Mouse (Mus musculus): ENCODE measurements around the gene Usp7.

Gene Usp7

DNA sequence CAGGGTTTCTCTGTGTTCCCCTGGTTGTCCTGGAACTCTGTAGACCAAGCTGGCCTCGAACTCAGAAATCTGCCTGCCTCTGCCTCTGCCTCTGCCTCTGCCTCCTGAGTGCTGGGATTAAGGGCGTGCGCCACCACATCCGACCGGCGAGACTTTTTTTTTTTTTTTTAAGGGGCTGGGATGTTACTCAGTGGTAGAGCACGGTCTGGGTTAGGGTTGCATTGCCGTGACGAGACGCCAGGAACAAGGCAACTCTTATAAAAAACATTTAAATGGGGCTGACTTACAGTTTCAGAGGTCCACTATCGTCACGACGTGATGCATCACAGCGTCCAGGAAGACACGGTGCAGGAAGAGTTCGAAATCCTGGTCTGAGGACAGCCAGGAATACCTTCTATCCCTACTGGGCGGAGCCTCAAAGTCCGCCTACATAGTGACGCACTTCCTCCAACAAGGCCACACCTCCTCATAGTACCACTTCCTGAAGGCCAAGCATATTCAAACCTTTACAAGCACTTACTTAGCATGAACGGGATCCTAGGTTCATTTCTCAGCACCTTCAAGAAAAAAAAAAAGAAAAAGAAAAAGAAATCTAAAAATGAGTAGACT lies at the start of gene Usp7:
Usp7 (minus strand) TSS at position 360 of the 609 bp plus-strand sequence.
- no peak for DNase-seq

DNA sequence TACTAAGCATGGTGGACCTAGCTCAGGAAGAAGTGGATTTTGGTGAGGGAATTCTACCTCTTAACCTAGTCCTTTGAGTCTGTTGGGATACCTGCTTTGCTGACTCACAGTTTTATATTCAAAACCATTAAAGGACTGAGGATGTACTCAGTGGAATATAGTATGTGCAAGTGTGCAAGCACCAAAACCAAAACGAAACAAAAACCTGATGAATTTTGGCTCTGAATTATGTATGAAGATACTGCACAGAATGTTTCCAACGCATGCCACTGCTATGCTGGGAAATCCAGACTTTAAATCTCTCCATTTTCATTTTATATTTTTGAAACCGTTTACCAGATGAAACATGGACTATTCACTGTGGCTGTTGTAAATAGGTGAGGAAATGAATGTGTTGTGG lies 48.4 kb upstream of the Usp7 start:
- no peak for DNase-seq

DNA sequence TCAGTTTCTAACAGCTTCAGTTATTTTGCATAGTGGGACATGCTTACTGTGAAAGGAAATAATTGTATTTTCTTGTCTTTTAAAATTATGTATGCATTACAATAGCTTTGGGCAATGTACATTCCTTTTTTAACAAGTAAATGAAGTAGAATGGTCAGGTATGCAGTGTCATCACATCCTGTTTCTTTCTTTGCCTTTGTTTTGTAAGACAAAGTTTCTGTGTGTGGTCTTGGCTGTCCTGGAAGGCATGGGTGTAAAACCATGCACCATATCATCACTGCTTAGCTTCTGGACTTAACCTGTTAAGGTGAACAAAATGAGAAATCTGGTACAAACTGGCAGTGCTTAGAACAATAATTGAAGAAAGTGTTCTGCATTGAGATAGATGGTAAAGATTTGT lies 46.8 kb upstream of the Usp7 start:
- DNase-seq: no peak

DNA sequence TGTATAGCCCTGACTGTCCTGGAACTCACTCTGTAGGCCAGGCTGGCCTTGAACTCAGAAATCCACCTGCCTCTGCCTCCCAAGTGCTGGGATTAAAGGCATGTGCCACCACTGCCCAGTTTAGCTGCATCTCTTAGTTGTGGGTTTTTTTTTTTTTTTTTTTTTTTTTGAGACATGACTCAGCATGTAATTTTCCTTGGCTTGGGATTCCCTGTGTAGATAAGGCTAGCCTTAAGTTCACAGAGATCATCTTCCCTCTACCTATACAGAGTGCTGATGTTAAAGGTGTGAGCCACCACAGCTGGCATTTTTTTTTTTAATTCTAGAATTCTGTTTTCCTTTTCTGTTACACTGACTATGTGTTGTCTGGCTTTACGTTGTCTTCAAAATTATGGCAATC lies 45.5 kb upstream of the Usp7 start:
- DNase-seq: no peak

DNA sequence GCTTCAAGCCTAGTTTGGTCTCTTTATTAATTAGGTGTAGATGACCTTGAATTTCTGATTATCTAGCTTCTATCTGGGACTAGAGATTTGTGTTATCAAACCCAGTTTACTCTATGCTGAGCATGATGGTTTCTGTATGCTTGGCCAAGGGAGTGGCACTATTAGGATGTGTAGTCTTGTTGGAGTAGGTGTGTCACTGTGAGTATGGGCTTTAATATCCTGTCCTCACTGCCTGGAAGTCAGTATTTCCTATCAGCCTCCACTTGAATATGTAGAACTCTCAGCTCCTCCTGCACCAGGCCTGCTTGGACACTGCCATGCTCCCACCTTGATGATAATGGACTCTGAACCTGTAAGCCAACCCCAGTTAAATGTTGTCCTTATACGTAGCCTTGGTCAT lies 44.8 kb upstream of the Usp7 start:
- no peak for DNase-seq

DNA sequence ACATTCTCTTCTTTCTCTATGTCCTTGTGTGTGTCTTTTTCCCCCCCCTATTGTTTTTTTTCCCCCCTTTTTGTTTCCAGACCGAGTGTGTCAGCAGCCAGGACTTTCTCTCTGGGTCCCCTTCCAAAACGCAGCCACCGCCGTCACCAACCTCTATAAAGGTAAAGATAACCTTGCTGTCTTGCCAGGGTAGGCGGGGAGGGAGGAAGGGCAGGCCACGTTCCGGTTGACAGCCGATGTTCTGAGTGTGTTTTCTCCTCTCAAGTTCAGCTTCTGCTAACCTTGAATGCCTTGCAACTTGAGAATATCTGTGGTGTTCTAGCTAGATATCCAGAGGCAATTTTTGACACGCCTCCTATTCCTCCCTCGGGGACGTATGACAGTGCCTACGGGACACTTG lies 39.1 kb upstream of the Usp7 start:
- DNase-seq: peak; percentile 26

DNA sequence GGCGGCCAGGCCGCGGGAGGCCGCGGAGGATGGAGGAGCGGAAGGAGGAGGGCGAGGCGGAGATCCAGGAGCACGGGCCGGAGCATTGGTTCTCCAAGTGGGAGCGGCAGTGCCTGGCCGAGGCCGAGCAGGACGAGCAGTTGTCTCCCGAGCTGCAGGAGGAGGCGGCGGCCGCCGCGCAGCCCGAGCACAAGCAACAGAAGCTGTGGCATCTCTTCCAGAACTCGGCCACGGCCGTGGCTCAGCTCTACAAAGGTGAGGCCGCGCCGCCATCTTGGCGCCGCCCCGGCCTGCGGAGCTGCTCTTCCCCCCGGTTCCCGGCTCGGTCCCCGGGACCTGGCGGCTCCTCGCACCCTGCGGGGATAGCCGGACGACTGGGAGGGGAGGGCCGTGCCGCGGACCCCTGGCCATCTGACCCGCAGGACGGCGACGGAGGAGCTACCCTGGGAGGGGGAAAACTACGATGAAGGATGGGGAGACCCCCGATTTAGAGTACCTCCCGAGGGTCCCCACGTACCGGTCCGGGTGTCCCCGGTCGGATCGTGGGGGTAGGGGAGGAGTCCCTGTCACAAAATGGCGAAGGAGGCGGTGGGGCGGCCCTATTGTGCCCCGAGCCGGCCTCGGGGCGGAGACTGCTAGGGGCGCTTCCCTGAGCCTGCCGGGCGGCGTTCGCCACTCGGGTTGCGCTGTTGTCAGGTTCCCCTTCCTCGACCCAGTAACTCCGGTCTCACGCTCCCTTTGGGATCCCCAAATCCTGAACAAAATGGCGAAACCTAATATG lies 38.5 kb upstream of the Usp7 start:
- DNase-seq: peak; percentile 63

DNA sequence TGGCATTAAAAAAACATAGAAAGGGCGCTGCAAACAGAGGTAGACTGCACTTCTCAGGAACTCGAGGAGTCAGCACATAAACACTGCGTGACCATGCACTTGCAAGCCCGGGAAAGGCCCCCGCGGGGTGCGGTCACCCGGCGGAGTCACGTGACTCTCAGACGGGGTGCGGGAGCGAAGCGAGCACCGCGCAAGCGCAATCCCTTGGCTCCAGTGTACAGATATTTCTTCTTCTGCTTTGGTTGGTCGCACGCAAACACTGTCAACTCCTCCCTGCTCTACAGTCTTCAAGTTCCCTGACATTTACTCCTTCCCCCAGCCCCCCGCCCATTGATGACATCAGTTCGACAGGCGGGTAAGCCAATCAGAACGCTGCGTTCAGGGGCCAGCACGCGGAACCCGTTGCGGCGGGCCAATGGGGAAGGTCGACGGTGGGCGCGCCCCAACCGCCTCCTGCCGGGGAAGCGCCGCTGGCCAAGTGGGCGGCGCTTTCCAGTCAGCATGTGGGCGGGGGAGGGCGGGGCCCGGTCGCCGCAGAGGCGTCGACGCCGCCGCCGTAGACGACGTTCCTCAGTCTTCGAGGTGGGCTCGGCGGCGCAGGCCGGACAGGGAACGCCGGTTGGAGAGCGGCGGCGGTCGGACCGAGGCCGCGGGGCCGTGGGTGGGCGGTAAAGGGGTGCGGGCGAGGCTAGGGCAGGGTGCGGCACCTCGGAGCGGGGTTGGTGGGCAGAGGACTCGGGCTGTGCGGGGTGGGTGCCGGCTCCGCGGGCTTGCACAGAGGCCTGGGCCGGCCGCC lies 37.7 kb upstream of the Usp7 start, which contains the start of gene 1810013L24Rik:
1810013L24Rik (plus strand) TSS at position 537 of the 796 bp plus-strand sequence.
- DNase-seq: peak; percentile 96

DNA sequence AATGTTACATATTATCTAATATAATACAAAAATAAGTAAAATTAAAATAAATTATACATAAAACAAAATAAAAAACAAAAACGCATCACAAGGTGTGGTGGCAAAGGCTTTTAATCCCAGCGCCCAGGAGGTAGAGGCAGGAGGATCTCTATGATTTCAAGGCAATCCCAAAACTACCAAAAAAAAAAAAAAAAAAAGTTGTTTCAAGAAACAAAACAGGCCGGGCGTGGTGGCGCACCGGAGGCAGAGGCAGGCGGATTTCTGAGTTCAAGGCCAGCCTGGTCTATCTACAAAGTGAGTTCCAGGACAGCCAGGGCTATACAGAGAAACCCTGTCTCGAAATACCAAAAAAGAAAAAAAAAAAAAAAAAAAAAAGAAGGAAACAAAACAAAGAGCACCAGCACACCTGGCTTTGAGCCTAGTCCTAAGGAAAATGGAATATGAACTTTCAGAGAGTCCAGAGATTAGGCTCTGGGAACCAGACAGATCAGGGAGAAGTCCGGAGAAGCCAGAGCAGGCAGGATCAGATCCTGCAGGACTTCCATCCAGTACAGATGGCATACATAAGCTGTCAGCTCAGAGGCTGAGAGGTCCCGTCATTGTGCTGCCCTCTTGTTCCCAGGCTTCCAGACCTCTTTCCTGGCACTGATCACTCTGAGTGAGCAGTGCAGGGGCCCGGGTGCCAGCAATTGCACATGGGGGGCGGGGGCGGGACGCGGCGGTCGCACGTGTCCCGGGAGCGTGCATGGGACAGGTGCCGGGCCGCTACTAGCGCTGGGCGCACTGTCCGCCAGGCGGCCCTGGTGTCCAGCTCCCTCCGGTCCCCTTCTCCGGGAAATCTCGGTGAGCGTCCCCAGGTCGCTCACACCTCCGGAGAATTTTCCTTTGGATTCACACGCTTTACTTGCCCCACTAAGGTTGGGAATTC lies 36.8 kb upstream of the Usp7 start:
- no peak for DNase-seq

DNA sequence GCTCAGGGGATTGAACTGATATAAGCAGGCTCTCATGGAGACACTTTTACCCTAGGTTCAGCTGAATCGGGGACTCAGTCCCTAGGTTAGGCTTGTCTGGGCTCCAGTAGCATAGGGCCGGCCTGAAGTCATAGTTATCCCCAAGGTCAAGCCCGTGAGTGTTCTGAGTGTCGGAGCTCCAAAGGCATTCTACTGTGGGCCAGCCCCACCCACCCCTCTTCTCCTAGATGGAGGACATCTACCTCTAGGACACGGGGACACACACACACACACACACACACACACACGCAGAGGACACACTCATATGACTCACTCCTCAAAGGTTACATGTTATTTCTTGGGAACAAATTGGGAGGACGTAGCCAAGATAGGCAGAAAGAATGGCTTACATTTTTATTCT lies 35.3 kb upstream of the Usp7 start:
- DNase-seq: no peak

DNA sequence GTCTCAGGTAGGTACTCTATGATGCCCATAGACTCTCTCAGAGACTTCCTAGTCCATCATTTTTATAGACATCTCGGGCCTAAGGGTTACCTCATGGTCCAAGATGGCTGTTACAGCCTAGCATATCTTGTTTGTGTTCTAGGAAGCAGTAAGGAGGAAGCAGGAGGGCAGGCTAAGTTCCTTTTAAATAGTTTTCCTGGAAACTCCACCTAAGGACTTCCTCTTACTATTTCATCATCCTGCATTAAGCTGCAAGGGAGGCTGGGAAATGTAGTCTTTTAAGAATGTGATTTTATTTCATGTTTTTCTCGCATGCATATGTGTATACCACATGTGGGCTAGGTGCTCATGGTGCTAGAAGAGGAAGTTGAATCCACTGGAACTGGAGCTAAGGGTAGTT lies 31.6 kb upstream of the Usp7 start:
- no peak for DNase-seq

DNA sequence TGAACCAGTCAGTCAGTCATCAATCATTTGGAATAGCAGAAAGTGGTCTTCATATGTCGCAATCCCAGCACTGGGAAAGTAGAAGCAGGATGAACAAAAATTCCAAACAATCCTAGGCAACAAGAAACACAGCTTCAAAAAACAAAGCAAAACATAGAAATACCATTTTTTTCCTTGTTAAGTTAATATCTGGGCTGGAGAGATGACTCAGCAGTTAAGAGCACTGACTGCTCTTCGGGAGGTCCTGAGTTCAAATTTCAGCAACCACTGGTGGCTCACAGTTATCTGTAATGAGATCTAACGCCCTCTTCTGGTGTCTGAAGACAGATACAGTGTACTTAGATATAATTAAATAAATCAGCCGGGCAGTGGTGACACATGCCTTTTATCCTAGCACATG lies 30.5 kb upstream of the Usp7 start:
- DNase-seq: no peak

DNA sequence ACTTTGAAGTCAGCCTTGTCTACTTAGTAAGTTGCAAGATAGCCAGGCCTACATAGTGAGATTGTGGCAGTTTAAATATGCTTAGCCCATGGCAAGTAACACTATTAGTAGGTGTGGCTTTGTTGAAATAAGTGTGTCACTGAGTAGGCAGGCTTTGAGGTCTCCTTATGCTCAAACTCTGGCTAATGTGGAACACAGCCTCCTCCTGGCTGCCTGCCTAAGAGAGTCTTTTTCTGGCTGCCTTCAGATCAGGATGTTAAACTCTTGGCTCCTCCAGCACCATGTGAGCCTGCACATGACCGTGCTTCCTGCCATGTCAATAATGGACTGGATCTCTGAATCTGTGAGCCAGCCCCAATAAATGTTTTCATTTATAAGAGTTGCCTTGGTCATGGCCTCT lies 29.3 kb upstream of the Usp7 start:
- peak; percentile 34 for DNase-seq

DNA sequence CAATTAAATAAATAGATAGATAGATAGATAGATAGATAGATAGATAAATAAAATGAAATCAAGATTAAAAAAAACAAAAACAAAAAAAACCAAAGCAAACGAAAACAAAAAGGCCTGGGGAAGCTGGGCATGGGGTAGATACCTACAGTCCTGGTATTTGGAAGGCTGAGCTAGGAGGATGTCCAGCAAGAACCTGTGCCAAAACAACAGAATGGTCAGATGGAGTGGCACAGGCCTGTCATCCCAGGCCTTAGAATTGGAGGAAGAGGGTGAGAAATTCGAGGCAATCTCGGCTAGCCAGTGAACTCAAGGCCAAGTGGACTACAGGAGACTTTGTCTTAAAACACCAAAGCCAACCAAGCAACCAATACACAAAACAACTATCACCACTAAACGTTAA lies 25.8 kb upstream of the Usp7 start:
- DNase-seq: no peak

DNA sequence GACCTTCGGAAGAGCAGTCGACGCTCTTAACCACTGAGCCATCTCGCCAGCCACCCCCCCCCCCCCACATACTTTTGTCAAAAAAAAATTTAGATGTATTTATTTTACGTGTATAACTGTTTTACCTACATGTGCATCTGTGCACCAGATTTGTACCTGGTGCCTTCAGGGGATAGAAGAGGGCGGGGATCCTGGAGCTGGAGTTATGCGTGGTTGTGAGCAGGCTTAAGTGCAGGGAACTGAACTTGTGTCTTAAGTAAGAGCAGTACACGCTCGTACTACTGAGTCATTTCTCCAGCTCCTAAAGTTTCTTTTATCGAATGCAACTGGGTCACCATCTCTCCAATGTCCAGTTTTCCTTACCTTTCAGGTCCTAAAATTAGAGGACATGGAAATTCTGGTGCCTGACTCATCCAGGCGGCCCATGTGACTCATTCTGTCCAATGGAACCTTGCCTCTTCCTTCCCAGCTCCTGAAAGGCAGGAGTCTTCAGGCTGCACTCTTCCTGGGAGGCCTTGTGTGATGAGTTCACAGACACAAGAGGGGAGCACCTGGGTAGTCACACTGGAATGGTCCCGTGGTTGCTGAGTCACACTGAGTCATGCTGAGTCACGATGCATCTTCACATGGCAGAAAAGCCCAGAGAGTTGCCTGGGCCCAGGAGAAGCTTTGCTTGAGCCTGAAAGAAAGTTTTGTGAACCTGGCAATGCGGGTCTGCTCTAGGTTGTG lies 18.5 kb upstream of the Usp7 start:
- no peak for DNase-seq

DNA sequence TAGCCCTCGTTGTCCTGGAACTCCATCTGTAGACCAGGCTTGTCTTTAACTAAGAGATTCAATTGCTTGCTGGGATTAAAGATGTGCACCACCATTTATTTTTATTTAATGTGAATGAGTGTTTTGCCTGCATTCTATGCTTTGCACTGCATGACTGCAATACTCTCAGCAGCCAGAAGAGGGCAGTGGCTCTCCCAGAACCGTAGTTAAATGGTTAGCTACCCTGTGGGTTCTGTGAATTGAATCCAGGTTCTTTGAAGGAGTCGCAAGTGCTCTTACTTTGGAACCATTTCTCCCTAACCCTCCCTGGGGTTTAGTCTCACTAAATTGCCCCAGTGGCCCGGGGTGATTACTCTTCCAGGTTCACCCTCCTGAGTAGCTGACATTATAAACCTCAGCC lies 14.6 kb upstream of the Usp7 start:
- DNase-seq: no peak

DNA sequence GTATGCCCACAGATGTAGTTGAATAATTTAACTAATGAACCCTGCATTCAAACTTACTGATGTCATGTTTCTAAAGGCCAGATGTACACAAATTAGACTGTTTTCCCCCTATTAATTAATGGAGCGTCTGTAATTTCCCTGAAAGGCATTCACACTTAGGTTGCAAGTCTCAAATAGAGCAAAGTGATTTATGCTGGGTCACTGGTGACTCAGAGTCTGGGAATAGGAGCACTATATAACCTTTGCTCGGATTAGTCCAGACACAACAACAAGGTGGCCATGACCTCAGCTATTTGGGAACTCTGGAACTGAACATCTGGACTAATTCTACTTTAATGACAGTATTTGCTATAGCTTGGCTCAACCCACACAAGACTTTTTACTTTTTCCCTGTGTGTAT lies 3.8 kb upstream of the Usp7 start:
- no peak for DNase-seq

DNA sequence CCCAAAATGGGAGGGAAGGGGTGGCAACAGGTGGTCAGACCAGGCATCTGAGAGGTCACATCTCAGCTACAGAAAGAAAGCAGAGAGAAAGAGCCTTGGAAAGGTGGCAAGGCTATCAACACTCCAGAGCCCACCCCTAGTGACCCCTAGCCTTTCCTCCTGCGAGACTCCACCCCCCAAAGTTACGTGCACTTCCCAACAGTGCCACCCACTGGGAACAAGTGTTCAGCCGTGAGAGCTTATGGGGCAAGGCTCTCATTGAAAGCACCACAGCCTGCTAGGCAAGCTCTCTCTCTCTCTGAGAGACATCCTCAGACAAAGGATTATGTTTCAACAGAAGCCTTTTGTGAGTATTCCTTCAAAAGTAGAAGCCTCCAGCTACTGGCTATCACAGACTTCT lies 2.8 kb upstream of the Usp7 start:
- no peak for DNase-seq

DNA sequence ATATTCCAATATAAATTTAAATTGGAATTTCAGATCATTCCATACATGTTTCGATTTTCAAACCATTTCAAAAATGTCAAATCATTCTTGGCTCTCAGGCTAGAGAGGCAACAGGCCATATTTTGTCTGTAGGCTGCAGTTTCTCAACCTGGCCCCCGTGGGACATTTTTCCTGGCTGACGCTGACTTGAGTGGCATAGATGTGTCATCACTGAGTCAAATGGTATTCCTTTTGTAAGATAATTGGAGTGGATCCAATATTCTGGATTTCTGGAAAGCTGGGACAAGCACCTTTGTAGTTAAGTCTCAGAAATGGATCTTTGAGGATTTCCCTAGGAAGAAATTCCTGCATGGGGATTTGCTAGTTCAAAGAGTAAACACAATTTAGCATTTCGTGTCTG lies 1.2 kb downstream of the Usp7 start:
- DNase-seq: no peak

DNA sequence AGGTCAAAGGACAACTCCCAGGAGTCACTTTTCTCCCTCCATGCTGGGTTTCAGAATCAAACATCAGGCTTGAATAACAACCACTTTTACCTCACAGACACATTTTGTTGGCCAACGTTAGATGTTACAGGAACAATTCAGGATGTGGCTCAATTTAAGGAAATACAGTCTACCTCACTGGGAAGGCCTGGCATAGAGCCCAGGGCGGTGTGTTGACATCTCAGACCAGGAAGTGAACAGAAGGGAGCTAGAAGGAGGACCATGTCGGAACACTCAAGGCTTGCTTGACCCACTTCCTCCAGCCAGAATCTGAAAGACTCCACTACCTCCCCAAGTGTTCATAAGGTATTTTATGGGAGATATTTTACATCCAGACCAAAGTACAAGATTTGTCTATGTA lies 7.4 kb downstream of the Usp7 start:
- no peak for DNase-seq

DNA sequence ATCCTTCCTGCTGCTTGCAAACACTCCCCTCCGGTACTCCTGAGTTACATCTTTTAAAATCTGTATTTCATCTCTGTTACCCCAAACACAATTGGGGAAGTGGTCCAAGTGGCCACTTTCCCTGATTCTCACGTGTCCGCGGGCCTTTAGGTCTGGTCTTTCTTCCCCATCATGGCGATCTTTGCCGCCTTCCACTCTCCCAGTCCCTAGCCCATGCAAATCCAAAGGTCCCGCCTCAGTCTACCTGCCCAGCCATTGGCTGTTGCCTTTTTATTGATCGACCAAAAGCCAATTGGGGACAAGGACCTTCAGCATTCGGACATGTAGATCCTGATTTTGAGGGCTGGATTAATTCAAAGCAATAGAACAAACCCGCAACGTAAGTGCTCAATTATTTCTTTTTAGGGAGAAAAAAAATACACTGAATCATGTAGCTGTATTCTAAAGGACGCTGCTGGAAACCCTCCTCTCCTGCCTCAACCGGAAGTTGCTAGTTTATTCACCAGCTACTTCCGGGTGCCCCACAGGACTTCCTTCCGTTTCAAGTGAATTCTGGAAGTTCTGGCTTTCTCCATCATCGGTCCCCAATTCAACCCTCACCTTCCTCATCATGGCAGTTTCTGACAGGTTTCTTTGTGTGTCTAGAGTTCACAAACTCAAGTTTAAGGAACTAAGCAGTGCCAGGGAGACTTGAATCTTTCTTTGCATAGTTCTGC lies 8.8 kb downstream of the Usp7 start:
- DNase-seq: no peak

Measured in cerebellum, adult 8-10 months (tissue).